Mouse (Mus musculus): ENCODE measurements at regions not wholly inside any gene's neighbourhood (a gene's known extent, or its start where the extent isn't known, plus 50 kb on each side); places are given as distances from the start of the nearest gene placed in this dataset.

DNA sequence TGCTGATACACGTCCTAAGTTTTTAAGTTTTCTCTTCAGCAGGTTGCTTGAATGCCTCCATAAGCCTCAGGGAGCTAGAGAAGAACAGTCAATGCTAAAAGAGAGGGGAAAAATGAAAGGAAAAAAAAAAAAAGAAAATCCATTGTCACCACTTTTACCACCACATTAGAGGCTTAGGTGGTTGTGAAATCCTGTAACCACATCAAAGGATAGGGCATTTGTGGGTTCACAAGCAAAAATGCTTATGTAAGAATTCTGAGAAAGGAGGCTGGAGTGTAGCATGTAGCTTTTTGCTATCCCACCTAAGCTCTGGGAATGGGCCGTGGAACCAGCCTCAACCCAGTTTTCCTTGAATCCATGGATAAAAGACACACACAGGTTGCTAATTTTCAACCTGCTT lies 69.5 kb upstream of the Aoah start:
- TF ChIP-seq CTCF (IDR thresholded peaks at IDR 0.05 in 2 of 3, conservative IDR thresholded peaks at IDR 0.05 in 1 of 3; ENCODE audit: control insufficient read depth in 1 of 3, insufficient read depth in 1 of 3, low read depth in 2 of 3, low read length in 3 of 3, poor library complexity in 1 of 3, severe bottlenecking in 1 of 3) = no peak
- no peak for TF ChIP-seq GATA1 (IDR thresholded peaks at IDR 0.05; ENCODE audit: low read depth, low read length)
- no peak for TF ChIP-seq POLR2A (IDR thresholded peaks at IDR 0.05; ENCODE audit: control insufficient read depth in 1 of 2, insufficient read depth in 1 of 2, low read depth in 1 of 2, low read length in 2 of 2, poor library complexity in 1 of 2)
- TF ChIP-seq MYC (IDR thresholded peaks at IDR 0.05; ENCODE audit: low read depth, low read length) = no peak
- TF ChIP-seq MAX (IDR thresholded peaks at IDR 0.05; ENCODE audit: low read length) = no peak
- no peak for TF ChIP-seq UBTF (IDR thresholded peaks at IDR 0.05; ENCODE audit: borderline replicate concordance, insufficient read depth, low read depth, low read length)
